17 mouse cellular contexts compared by ENCODE assay signal in genomic region chr8:61698959-61699358, GRCm38 (mm10).
DNase-seq lines count a peak whose midpoint lies in the region; ATAC-seq and TF ChIP-seq lines count a peak whose summit lies in the region.
"Had no signal": no experiment of that assay in that cellular context is flagged by ENCODE, and none has a peak within 500 bp of the region (broad histone marks: within the 10 kb centered on the region; RNA-seq: fewer than 3 reads in every experiment).

No protein-coding gene starts in this region.

- DNase-seq in heart, adult 11 months = peak; percentile 35
- no peak for DNase-seq in heart, postnatal 36 days
- no peak for DNase-seq in layer of hippocampus, adult 2 months (ENCODE audit: low spot score in 2 of 2)
- DNase-seq in layer of hippocampus, postnatal 36 days = no peak
- DNase-seq in 416B (ENCODE audit: low read depth) (peak; percentile 46), MEL (ENCODE audit: low read depth, low spot score) (peak; percentile 10)
- DNase-seq in adrenal gland, postnatal 14 days = no peak
- no peak for DNase-seq in midbrain, embryonic 14.5 days
- DNase-seq: adrenal gland, postnatal 10 days; cerebellum, adult 9-11 months; gastrocnemius, postnatal 36 days; kidney, adult 11 months; liver, embryonic 13.5 days; lung, postnatal 4 days; thymus, postnatal 14 days had no signal

- H3K9ac ChIP-seq in MEL (ENCODE audit: control insufficient read depth, low read depth, low read length, poor library complexity, severe bottlenecking) = no peak overlapping the region
- H3K9ac ChIP-seq in midbrain, embryonic 14.5 days (replicated peaks; ENCODE audit: low read length) = no peak overlapping the region
- H3K9ac ChIP-seq: liver, embryonic 13.5 days; midbrain, embryonic 15.5 days had no signal

- no peaks in the 10 kb centered on the region for H3K79me2 ChIP-seq in MEL (ENCODE audit: control insufficient read depth, insufficient read depth, low read length, poor library complexity)

- no peak for TF ChIP-seq EP300 in MEL (IDR thresholded peaks at IDR 0.05; ENCODE audit: low read depth in 1 of 2, low read length in 2 of 2)

- no peaks in the 10 kb centered on the region for H3K36me3 ChIP-seq in MEL (ENCODE audit: control insufficient read depth in 1 of 2, insufficient read depth in 2 of 2, low read length in 2 of 2)
- no peaks in the 10 kb centered on the region for H3K36me3 ChIP-seq in midbrain, embryonic 14.5 days (ENCODE audit: control insufficient read depth, insufficient read depth, low read length)
- H3K36me3 ChIP-seq: liver, embryonic 13.5 days; midbrain, embryonic 15.5 days had no signal

- no peaks in the 10 kb centered on the region for H3K9me3 ChIP-seq in MEL (replicated peaks; ENCODE audit: insufficient read depth, low read length)
- H3K9me3 ChIP-seq in midbrain, embryonic 14.5 days (ENCODE audit: control insufficient read depth, low read length) = no peaks in the 10 kb centered on the region
- H3K9me3 ChIP-seq: liver, embryonic 13.5 days; midbrain, embryonic 15.5 days had no signal

- 75% methylated on average over 2 of the region's 2 CpGs for WGBS in midbrain, embryonic 14.5 days

- peak; percentile 54 for TF ChIP-seq CTCF in layer of hippocampus, adult 2 months (conservative IDR thresholded peaks at IDR 0.05)
- TF ChIP-seq CTCF in MEL (IDR thresholded peaks at IDR 0.05 in 2 of 3, conservative IDR thresholded peaks at IDR 0.05 in 1 of 3; ENCODE audit: control insufficient read depth in 1 of 3, insufficient read depth in 1 of 3, low read depth in 2 of 3, low read length in 3 of 3, poor library complexity in 1 of 3, severe bottlenecking in 1 of 3) = peak in 2 of 3 experiments; percentile 23 to 32; a peak in 3 of 6 replicates

- no peaks in the 10 kb centered on the region for H3K27me3 ChIP-seq in MEL (ENCODE audit: control insufficient read depth in 1 of 2, insufficient read depth in 2 of 2, low read length in 2 of 2)
- no peaks in the 10 kb centered on the region for H3K27me3 ChIP-seq in midbrain, embryonic 14.5 days (ENCODE audit: control insufficient read depth, insufficient read depth, low read length)
- H3K27me3 ChIP-seq: liver, embryonic 13.5 days; midbrain, embryonic 15.5 days had no signal

- no peaks in the 10 kb centered on the region for H3K4me1 ChIP-seq in MEL (ENCODE audit: control insufficient read depth in 1 of 2, insufficient read depth in 2 of 2, low read length in 2 of 2)
- no peaks in the 10 kb centered on the region; the same call in 1 of the 2 replicates for H3K4me1 ChIP-seq in midbrain, embryonic 14.5 days (ENCODE audit: control insufficient read depth, insufficient read depth, low read length)
- H3K4me1 ChIP-seq: liver, embryonic 13.5 days had no signal

- intact Hi-C loops in heart, postnatal 36 days (cut with DNase I) = no loop called here

- TF ChIP-seq RAD21 in MEL (IDR thresholded peaks at IDR 0.05; ENCODE audit: low read depth, low read length) = no peak; the same call in none of the 2 replicates

- no peak for TF ChIP-seq POLR2A in MEL (IDR thresholded peaks at IDR 0.05; ENCODE audit: control insufficient read depth in 1 of 2, insufficient read depth in 1 of 2, low read depth in 1 of 2, low read length in 2 of 2, poor library complexity in 1 of 2)

- H3K4me2 ChIP-seq in midbrain, embryonic 14.5 days (ENCODE audit: low read length) = no peak overlapping the region
- H3K4me2 ChIP-seq: liver, embryonic 13.5 days; midbrain, embryonic 15.5 days had no signal

- no peak overlapping the region for H3K4me3 ChIP-seq in layer of hippocampus, adult 2 months
- no peak overlapping the region for H3K4me3 ChIP-seq in MEL (ENCODE audit: control insufficient read depth in 1 of 2, insufficient read depth in 1 of 2, low read depth in 2 of 2, low read length in 2 of 2)
- H3K4me3 ChIP-seq in midbrain, embryonic 14.5 days (replicated peaks; ENCODE audit: low read depth, low read length) = no peak overlapping the region
- H3K4me3 ChIP-seq: erythroblast, embryonic 14.5 days; liver, embryonic 13.5 days; midbrain, embryonic 15.5 days had no signal

- ATAC-seq in midbrain, embryonic 14.5 days (ENCODE audit: low FRiP score, low TSS enrichment) = no peak
- ATAC-seq: midbrain, embryonic 15.5 days had no signal

- H3K27ac ChIP-seq in layer of hippocampus, adult 2 months = no peak overlapping the region
- H3K27ac ChIP-seq in MEL (ENCODE audit: control insufficient read depth, low read depth, low read length) = no peak overlapping the region
- no peak overlapping the region for H3K27ac ChIP-seq in midbrain, embryonic 14.5 days (replicated peaks; ENCODE audit: low read depth, low read length)
- H3K27ac ChIP-seq: liver, embryonic 13.5 days; midbrain, embryonic 15.5 days had no signal

TF ChIP-seq in MEL, 35 proteins besides CTCF, POLR2A, EP300 and RAD21:
- TF ChIP-seq MAZ (IDR thresholded peaks at IDR 0.05; ENCODE audit: low read depth, low read length) (no peak), SMC3 (IDR thresholded peaks at IDR 0.05; ENCODE audit: low read depth, low read length) (peak; percentile 29)
TF ChIP-seq in MEL: peak in this region for 1.

Comparison
In these comparisons a context has a peak if more than half of its experiments do, and no peak if none do; other contexts are left out.
1. DNase-seq: peak in heart, adult 11 months (single experiment), 416B (single experiment) and MEL (single experiment); none in heart, postnatal 36 days (0 of 2), layer of hippocampus, adult 2 months (0 of 2), layer of hippocampus, postnatal 36 days (0 of 2), adrenal gland, postnatal 14 days (single experiment) and midbrain, embryonic 14.5 days (single experiment).